Mouse (Mus musculus) kidney, postnatal 25 days (tissue): ENCODE results near the gene Ezr.

Experiments
- DNase-seq, 2 experiments: peaks; one replicate each; pipeline ENCODE4 v3.0.0; 2021; ENCODE audit warnings: mixed read lengths in 2 of 2

Ezr gene

DNA sequence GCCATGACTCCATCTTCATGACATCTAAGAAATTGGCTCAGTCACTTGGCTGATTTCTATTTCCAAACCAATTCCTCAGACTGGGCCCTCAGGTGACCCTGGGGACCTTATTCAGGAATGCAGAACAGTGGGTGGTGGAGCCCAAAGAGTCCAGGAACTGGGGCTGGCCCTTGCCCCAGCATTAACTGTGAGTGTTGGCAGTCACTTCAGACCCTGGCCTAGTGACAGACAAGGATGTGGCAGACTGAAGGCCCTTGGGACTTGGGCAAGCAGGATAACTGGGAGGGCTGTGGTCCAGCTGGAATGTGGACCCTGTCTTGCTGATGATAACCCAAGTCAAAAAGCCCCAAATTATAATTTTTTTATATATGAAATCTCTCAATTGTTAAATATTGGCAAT is 6.5 kb upstream of the Ezr start:
- DNase-seq, result peak in 1 of 2 experiments; percentile 54

- no peak for DNase-seq
Observed at GRCm38 (mm10) chr17:6787241-6787640, 4.7 kb upstream of the Ezr start.

DNA sequence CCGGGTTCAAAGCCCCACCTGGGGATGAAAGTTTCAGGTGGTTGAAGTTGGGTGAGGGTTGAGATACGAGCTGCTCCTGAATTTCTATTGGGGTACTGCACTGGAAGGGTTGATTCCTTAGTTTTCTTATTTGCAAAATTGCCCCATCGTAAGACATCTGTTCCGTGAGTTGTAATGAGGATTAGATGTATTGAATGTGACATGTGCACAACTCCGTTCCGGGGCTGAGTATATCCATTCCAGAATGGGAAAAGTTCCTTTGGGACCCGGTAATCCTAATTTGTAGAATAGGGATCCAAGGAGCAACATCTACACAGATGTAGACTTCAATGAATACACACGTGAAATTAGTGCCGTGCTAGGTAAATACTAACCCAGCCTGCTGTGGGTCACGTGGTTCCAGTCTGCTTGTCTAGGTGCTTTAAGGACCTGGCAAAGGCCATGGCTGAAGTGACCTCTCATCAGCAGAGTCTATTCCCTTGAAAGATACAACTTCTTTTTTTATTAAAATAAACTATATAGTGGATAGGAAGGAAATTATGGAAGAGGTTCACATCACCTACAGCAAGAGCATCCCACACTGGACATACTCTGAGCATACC is 1.3 kb upstream of the Ezr start:
- DNase-seq, result peak; percentile 53 to 64

DNA sequence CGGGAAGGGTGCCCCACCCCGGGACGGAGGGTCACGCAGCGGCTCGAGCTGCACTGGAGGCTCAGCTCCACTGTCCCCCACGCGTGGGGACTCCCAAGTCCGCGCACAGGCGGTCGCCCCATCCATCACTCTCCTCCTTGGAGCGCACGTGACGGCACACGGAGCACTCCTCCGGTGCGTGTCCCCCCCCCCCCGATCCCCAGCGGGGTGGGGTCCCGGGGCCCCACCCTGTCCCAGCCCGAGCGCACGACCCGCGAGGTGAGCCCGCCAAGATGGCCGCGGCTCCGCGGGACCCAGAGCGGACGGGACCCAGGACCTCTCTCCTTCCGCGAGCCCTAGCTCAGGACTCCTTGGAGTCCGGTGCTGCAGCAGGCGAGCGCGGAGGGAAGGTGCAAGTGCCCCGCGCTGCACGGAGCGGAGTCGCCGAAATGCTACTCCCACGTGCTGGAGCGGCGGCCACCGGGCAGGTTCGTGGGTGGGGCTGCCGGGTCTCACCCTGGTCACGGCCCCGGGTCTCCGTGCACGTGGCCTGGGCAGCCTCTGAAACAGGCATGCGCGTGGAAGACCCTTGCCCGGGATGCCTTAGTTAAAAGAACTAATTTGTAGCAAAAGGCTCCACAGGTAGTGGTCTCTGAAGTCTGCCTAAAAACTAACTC is 550 bp upstream of the Ezr start:
- DNase-seq, result peak; percentile 52 to 78

DNA sequence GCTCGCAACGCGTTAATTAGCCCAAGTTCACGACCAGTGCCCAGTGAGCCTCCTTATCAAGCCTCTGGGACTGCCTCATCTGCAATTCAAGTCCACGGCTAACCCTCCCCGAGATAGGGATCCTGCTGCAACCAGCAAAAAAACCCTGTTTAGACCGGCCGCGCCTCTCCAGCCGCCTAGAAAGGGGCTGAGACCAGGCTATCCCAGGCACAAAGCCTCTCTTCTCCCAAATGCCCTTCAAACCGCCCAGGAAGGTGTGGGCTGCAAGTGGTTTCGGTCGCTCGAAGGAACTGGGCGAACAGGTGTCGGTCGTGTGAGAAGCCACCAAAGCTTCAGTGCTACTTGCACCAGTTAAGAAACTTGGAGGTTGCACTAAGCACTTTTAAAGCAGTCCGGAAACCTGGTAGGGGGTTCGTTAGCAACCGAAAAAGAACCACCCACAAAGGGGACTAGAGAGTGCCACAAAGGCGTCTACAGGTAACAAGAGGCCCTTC is 504 bp downstream of the Ezr start:
- DNase-seq, result peak; percentile 45 to 78

- DNase-seq, result peak in 1 of 2 experiments; percentile 42
Observed at GRCm38 (mm10) chr17:6781273-6781672, 1.3 kb downstream of the Ezr start.

- DNase-seq, result peak in 1 of 2 experiments; percentile 66
Observed at GRCm38 (mm10) chr17:6780521-6781115, 2.0 kb downstream of the Ezr start.

DNA sequence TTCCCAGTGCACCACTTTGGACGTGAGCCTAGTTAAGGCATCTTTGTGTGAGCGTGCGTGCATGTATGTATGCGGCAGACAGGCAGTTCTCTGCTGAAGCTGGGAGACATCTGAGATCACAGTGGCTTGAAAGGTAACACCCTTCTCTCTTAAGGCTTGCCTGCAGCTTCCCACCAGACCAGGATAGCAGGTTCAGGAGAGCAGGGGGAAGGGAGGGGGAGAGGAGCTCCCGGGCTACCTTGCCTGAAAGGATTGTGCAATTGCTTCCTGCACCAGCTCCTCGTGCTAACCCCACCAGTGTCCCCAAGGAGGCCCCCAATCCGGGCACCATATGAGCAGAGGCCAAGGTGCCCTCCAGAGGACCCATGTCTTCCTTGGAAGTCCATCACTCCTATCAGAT is 3.0 kb downstream of the Ezr start:
- peak in 1 of 2 experiments; percentile 48 for DNase-seq

GRCm38 (mm10) chr17:6778771-6779509 is 3.6 kb downstream of the Ezr start:
- DNase-seq, result peak; percentile 70 to 87

DNA sequence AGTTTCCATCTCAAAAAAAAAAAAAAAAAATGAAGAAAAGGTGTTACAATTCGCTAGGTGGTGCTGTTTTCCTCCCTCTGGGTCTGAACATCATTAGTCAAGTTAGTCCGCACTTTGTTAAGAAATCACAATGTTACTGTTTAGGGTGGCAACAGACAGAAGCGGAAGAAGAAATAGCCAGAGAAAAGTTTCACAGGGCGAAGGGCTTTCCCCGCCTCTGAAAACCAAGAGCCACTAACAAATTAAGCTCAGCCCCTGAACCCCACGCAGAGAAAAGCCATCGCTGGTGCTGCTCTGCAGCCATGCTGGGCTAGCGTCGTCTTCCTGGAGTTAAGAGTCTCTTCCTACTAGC is 4.3 kb downstream of the Ezr start:
- peak in 1 of 2 experiments; percentile 53 for DNase-seq

GRCm38 (mm10) chr17:6777629-6778331 is 4.8 kb downstream of the Ezr start:
- DNase-seq, result peak in 1 of 2 experiments; percentile 34

DNA sequence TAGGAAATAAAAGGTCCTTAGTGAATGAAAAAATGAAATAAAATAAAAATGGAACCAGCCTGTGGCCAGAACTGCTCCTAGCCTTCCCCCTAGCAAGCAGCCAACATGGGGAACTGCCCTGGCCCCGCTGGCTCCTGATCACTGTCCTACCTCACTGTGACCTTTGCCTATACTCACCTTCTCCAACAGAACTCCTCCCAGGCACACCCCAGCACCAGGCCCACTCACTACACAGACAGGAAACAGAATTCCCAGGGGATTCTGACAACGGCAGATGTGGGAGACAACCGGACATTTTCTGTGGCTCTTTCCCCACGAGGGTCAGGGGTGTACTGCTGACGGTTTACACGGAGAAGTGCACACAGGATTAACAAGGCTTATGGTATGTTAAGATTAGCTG is 5.5 kb downstream of the Ezr start:
- peak in 1 of 2 experiments; percentile 53 for DNase-seq

DNA sequence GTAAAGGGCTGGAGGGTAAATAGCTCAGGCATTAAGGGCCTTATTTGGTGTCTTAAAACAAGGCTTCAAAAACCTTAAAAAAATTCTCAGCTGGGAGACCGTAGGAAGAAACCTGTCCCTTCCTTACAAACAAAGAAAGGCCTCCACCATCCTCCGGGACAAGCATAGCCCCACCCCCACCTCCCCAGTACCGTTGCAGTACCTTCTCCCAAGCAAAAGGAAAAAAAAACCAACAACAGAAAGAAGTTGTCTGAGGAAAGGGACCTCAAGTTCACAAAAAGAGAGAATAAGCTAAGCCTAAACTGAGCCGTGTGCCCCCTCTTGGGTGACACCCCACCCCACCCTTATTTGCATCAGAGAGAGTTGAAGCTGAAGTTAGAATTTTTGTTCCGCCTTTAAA is 6.0 kb downstream of the Ezr start:
- DNase-seq, result peak in 1 of 2 experiments; percentile 23

- DNase-seq, result peak in 1 of 2 experiments; percentile 67
Observed at GRCm38 (mm10) chr17:6776123-6776522, 6.5 kb downstream of the Ezr start.

DNA sequence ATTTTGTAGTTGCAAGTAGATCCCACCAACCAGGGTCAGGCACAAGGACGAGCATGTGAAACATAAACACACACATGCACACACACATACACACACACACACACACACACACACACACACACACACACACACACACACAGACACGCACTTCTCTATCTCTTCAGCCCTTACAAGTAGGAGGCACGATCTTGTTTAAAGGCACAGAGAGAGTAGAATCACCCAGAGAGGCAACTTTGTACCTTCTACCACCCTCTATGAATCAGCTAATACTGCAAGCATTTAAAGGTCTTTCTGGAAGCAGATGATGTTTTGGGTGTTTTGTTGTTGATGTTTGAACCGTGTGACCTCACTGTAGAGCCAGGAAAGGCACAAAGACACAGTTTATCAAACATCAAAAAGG is 6.9 kb downstream of the Ezr start:
- peak in 1 of 2 experiments; percentile 13 for DNase-seq

GRCm38 (mm10) chr17:6775221-6775620 is 7.4 kb downstream of the Ezr start:
- peak in 1 of 2 experiments; percentile 58 for DNase-seq

- no peak for DNase-seq
Observed at GRCm38 (mm10) chr17:6773249-6773966, 9.2 kb downstream of the Ezr start.

DNA sequence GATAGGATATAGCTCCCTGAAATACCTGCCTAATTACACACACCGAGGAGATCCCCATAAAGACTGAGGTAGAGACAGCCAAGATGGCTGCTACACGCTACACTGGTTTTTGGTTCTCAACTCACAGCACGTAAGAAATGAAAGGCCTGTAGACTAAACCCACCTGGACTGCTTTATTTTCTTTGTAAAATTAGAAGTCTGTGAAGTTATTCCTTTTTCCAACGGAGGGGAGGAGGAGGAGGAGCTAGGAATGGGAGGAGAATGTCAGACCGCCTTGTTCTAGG is 10.2 kb downstream of the Ezr start:
- no peak for DNase-seq

DNA sequence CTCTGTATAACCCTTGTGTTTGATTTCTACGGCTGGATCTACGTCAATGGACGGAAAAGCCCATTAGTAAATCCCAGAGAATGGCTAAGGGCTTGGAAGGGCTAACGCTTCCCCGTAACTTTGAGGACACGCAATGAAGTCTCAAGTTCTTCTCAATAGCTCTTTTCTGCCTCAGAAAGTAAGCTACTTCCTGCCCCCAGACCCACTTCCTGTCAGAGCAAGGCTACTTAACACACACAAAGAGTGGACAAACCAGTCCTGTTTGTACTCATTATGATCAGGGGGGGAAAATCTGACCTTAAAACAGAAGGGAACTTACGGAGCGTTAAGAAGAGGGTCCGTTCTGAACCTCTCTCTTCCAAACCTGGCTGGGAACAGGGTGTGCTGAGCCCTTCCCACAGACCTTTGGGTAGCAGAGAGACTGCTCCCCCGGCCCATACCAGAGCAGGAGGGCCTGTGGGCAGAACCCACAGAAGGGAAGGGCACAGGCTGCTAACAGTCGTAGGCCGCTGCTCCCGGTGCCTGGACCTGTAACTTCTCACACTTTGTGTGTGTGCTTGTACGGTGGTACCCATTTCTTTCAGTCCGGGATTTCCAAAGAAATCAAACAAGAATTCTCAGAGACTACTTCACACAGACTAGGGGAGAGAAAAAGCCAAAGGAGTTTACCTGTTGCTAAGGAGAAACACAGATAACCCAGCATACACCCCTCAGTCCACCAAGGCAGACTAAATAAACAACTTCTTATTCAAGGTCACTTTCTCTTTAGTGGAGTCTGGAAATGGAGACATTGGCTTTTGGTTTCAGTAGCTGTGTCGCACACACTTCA is 10.7 kb downstream of the Ezr start:
- DNase-seq, result no peak

DNA sequence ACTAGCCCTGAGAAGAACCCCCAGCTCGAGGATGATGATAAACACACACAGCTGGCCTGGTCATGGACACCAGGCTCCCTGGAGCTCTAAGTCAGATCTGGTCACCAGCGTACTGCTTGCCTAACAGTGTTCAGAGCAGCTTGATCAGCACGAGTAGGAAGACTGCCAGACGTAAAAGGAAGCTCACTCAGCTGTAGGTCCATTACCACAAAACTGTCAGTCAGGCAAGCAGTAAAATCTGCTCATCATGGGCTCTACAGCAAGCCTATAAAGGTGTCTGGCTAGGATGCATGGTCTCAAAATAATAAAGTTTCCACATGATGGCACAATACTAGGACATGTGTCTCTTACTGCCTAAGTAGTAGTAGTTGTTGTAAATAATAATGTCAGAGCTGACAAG is 13.0 kb downstream of the Ezr start:
- peak in 1 of 2 experiments; percentile 58 for DNase-seq

- DNase-seq, result peak; percentile 76
Observed at GRCm38 (mm10) chr17:6768301-6768788, 14.2 kb downstream of the Ezr start.
